Mouse (Mus musculus): ENCODE measurements around the gene Dap.

The Dap gene

GRCm38 (mm10) chr15:31224135-31224761 lies at the start of gene Dap:
Gene Dap, plus strand, starts transcription at chr15:31224314.
- peak; percentile 91 for DNase-seq (ENCODE audit: low spot score)

- DNase-seq (ENCODE audit: low spot score): no peak
Observed at GRCm38 (mm10) chr15:31176566-31176965, 47.5 kb upstream of the Dap start.

- no peak for DNase-seq (ENCODE audit: low spot score)
Observed at GRCm38 (mm10) chr15:31184651-31185443, 39.3 kb upstream of the Dap start.

- no peak for DNase-seq (ENCODE audit: low spot score)
Observed at GRCm38 (mm10) chr15:31185506-31185905, 38.6 kb upstream of the Dap start.

DNA sequence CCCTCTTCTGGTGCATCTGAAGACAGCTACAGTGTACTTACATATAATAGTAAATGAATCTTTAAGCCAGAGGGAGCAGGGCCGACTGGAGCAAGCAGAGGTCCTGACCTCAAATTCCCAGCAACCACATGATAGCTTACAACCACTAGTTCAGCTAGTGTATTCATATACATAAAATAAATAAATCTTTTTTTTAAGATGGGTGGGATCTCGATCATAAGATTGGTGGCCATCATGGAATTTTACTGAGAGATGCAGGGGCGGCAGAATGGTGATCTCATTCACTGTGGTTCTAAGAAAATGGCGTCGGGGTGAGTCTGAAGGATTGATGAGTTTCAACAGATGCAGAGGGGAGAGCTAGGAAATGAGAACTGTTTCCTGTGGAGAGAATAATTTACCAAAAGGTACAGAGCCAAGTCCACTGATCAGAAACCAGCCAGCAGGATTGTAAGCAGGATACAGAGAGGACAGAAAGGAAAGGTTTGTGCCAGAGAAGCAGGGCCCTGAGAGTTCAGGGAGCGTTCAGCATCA lies 37.7 kb upstream of the Dap start:
- no peak for DNase-seq (ENCODE audit: low spot score)

GRCm38 (mm10) chr15:31192563-31192962 lies 31.6 kb upstream of the Dap start:
- DNase-seq (ENCODE audit: low spot score): no peak

DNA sequence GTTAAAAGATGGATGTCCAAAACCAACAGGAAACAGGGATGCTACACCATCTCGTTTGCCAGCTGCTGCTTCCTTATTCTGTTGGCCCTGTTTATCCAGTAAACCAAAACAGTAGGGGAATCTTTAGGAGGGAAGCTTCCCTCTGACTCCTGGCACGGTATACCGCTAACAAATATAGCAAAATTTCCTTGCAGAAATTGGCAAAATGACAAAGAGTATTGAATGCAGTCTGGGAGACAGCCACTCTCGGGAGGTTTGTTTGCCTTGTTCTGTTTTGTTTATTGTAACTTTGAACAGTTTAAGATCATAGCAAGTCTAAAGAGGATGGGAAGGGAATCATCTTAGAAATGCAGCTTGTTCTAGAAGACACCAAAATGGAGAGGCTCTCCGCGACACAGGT lies 28.3 kb upstream of the Dap start:
- DNase-seq (ENCODE audit: low spot score): no peak

DNA sequence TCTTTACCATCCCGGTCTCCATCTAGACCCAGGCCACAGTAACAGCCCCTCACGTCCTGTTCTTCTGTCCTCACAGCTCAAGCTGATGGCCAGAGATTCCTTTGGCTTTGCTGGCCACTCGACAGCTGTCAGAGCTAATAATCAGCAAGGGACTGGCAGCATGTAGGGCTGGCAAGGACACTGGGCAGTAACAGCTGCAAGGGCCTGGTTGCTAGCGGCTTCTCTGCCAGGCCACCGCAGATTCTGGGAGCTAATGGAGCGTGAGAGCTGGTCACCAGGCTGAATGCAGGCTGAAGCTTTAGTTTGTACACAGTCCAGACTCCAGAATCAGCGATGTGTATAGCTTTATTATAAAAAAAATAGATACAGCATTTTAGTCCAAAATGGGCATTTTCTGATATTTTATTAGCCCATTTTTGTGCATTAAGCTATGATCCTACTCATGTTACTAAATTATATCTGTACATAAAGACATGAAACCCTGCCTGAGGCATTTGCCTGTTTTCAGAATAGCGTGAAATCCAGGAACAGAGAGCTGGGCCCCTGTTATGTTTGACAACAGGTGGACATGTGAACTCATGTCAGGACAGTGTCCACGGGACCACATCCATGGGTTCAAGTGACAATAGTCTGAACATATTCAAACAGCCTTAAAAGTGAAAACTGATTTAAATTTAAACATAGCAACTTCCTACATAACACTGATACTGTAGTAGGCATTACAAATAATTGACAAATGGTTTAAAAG lies 16.6 kb upstream of the Dap start:
- DNase-seq (ENCODE audit: low spot score): no peak

DNA sequence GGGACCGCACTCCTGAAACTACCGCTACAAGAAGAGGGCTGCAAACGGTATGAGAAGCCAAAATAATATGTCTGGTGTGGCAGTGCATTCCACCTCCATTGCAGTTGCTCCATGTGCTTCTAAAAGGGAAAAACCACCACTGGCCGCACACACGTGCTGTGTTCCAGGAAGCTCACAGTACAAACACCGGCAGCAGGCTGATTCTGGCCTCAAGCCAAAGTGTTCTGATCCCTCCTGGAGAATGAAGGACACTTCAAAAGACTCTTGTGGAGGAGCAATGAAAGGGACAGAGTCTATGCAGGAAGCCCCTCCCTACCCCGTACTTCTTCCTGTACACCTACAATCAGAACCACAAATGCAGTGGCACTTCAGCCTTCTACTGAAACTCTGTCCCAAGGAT lies 12.2 kb upstream of the Dap start:
- DNase-seq (ENCODE audit: low spot score): no peak

GRCm38 (mm10) chr15:31213619-31214270 lies 10.4 kb upstream of the Dap start:
- DNase-seq (ENCODE audit: low spot score): no peak

- DNase-seq (ENCODE audit: low spot score): no peak
Observed at GRCm38 (mm10) chr15:31222216-31222615, 1.9 kb upstream of the Dap start.

GRCm38 (mm10) chr15:31223596-31224134 lies 449 bp upstream of the Dap start:
- DNase-seq (ENCODE audit: low spot score): no peak

- no peak for DNase-seq (ENCODE audit: low spot score)
Observed at GRCm38 (mm10) chr15:31224806-31225642, 910 bp downstream of the Dap start.

- DNase-seq (ENCODE audit: low spot score): no peak
Observed at GRCm38 (mm10) chr15:31225643-31226325, 1.7 kb downstream of the Dap start.

DNA sequence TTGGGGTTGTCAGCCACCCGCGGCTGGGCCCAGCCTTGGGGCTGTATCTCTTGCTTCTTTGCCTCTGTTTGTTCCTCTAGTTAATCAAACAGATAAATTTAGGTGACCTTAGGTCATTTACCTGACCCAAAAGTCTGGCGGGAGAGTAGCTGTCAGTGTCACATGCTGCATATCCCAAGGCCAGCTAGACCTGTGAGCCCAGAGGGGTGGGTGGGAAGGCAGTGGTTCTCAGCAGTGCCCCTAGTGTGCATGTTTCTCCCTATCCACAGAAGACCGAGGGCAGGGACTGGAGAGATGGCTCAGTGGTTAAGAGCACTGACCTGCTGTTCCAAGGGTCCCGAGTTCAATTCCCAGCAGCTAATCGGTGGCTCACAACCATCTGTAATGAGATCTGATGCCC lies 2.4 kb downstream of the Dap start:
- no peak for DNase-seq (ENCODE audit: low spot score)

DNA sequence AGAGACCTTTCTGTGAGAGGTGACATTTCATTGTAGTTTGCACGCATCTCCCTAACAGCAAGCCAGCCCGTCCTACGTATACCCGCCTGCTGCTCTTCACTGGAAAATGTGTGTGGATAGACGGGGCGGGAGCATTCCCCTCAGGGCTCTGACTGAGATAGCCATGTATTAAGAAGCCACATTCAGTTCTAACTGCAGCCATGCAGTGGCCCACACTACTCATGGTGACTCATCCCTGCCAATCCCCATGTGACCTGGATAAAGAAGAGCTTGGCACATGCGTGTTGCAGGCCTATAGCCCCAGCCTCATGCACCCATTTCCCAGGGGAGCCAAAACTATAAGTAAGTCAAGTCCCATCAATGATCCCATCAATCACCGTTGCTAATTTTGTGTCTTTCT lies 3.7 kb downstream of the Dap start:
- no peak for DNase-seq (ENCODE audit: low spot score)

- no peak for DNase-seq (ENCODE audit: low spot score)
Observed at GRCm38 (mm10) chr15:31233006-31233405, 8.9 kb downstream of the Dap start.

- DNase-seq (ENCODE audit: low spot score): no peak
Observed at GRCm38 (mm10) chr15:31235794-31236548, 11.9 kb downstream of the Dap start.

DNA sequence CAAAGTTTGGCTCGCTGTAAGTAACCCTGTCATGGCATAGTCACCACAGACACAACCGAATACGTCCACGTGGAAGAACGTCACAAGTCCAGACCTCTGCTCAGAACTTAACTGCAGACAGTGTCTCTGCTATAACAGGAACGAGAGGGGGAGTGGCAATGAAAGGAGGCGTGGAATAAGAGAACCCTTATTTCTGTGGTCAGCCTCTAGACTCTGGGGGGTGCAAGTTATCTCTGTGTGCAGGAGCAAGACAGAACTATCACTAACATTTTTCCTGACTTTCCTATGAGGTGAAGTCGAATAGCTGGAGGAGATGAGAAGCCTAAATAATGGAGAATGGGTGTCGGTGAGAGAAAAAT lies 12.4 kb downstream of the Dap start:
- DNase-seq (ENCODE audit: low spot score): no peak

- DNase-seq (ENCODE audit: low spot score): no peak
Observed at GRCm38 (mm10) chr15:31237368-31237767, 13.3 kb downstream of the Dap start.
